Comparison of ENCODE assay signal across 8 mouse cellular contexts in the genomic region with DNA sequence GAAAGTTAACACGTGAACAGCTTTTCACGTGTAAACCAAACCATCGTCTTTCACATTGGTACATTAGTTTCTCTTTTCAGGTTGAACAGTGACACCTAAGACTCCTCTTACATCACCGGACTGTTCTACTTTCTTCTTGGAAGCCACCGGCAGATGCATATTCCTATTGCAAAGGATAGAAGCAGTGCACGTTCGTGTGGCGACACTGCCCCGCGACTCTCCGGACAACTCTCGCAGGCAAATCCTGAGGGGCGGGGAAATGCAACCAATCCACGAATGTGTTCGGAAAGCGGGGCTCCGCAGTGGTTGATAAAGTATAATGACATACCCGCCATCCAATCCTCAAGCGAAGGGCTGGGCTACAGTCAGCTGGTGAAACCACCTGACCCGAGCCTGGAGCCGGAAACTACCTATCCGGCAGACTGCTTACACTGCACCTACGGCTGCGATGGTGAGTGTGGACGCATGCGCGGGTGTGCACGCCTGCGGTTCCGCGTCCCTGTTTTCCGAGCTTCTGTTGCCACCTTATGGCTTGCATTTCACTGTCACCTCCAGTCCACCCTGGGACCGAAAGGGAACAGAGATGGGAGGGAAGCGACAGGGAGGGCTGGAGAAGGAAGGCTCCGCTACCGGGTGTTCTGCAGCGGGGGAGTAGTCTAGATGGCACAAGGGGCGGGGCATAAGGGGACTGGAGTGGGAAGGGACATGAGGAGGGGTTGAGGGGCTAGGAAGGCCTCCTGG. TPM values are rescaled to one million over a fixed set of nuclear protein-coding genes. Genes with fewer than 3 reads are reported as not detected.
DNase-seq lines count a peak whose midpoint lies in the region; ATAC-seq and TF ChIP-seq lines count a peak whose summit lies in the region.

Gene Lamtor4 (plus strand): TSS at position 130 of the 741 bp plus-strand sequence.

- TF ChIP-seq RAD21 in CH12.LX (IDR thresholded peaks at IDR 0.05; ENCODE audit: low read depth, low read length): peak; percentile 37

- TF ChIP-seq CTCF in CH12.LX (conservative IDR thresholded peaks at IDR 0.05 in 1 of 2, IDR thresholded peaks at IDR 0.05 in 1 of 2; ENCODE audit: low read depth in 2 of 2, low read length in 2 of 2): peak in 1 of 2 experiments; percentile 37; a peak in 2 of 4 replicates

- H3K27ac ChIP-seq in CH12.LX (ENCODE audit: insufficient read depth, low read depth): peak within 1 kb of the TSS; percentile 23; the same call in 1 of the 2 replicates
- 0 out of 2 replicates have a peak within 1 kb of the TSS, but pooled peaks have one; percentile 37 for H3K27ac ChIP-seq in forebrain, embryonic 11.5 days (ENCODE audit: low read depth, low read length)
- peak within 1 kb of the TSS; percentile 93 for H3K27ac ChIP-seq in heart, embryonic 16.5 days (ENCODE audit: low read length)
- H3K27ac ChIP-seq in liver, embryonic 15.5 days (replicated peaks): peak within 1 kb of the TSS; percentile 79
- peak within 1 kb of the TSS; percentile 42; the same call in 1 of the 2 replicates for H3K27ac ChIP-seq in neural tube, embryonic 12.5 days

- dilution Hi-C loops in CH12.LX (cut with MboI; ENCODE audit: extremely low pct_ligation_motif_present, extremely low pct_unique_long_range_greater_than_20kb, low sequenced_read_pairs): no loop called here

- under 1% methylated on average over 38 of the region's 38 CpGs for WGBS in forebrain, embryonic 11.5 days
- under 1% methylated on average over 38 of the region's 38 CpGs for WGBS in heart, embryonic 16.5 days
- WGBS in liver, embryonic 15.5 days (ENCODE audit: insufficient replicate concordance): under 1% methylated on average over 38 of the region's 38 CpGs
- WGBS in neural tube, embryonic 12.5 days: under 1% methylated on average over 38 of the region's 38 CpGs

- peak; percentile 97 for DNase-seq in CH12.LX (ENCODE audit: extremely low read depth)
- DNase-seq in c-Kit-positive CD71-positive TER-119-negative erythroid progenitor cells, embryonic 14.5 days (ENCODE audit: low read depth): peak; percentile 94
- peak; percentile 92 for DNase-seq in forebrain, embryonic 11.5 days (ENCODE audit: low spot score)
- DNase-seq in kidney, postnatal 36 days: peak; percentile 95 to 99
- peak; percentile 98 for DNase-seq in telencephalon, adult 2 months (ENCODE audit: low read depth, low spot score)

- in situ Hi-C loops in CH12.LX (cut with MboI; ENCODE audit: low pct_ligation_motif_present, low pct_unique_long_range_greater_than_20kb, low sequenced_read_pairs): no loop called here

- no peaks in the 10 kb centered on the region for H3K79me2 ChIP-seq in CH12.LX (replicated peaks; ENCODE audit: control insufficient read depth, extremely low read depth, insufficient read depth, poor library complexity, severe bottlenecking)

- peak; percentile 93 for TF ChIP-seq POLR2A in CH12.LX (IDR thresholded peaks at IDR 0.05; ENCODE audit: low read depth, low read length)

- no peaks in the 10 kb centered on the region for H3K27me3 ChIP-seq in CH12.LX (replicated peaks)
- H3K27me3 ChIP-seq in forebrain, embryonic 11.5 days (ENCODE audit: control insufficient read depth, insufficient read depth, low read length): no peaks in the 10 kb centered on the region
- no peaks in the 10 kb centered on the region for H3K27me3 ChIP-seq in heart, embryonic 16.5 days (ENCODE audit: control insufficient read depth, insufficient read depth, low read length)
- H3K27me3 ChIP-seq in liver, embryonic 15.5 days: no peaks in the 10 kb centered on the region
- H3K27me3 ChIP-seq in neural tube, embryonic 12.5 days (replicated peaks): no peaks in the 10 kb centered on the region

- H3K4me2 ChIP-seq in CH12.LX (ENCODE audit: insufficient read depth, low read depth, poor library complexity, severe bottlenecking): peak within 1 kb of the TSS; percentile 98
- peak within 1 kb of the TSS; percentile 65 for H3K4me2 ChIP-seq in forebrain, embryonic 11.5 days (ENCODE audit: low read depth, low read length, severe bottlenecking)
- peak within 1 kb of the TSS; percentile 80 for H3K4me2 ChIP-seq in heart, embryonic 16.5 days (ENCODE audit: low read depth, low read length)
- peak within 1 kb of the TSS; percentile 87 for H3K4me2 ChIP-seq in liver, embryonic 15.5 days
- peak within 1 kb of the TSS; percentile 81 for H3K4me2 ChIP-seq in neural tube, embryonic 12.5 days (replicated peaks)

- ATAC-seq in forebrain, embryonic 11.5 days (replicated peaks; ENCODE audit: low FRiP score): peak; percentile 100
- ATAC-seq in heart, embryonic 16.5 days (replicated peaks; ENCODE audit: extremely low read depth, insufficient read depth, low FRiP score): peak; percentile 100
- peak; percentile 99 for ATAC-seq in liver, embryonic 15.5 days (ENCODE audit: insufficient read depth)
- ATAC-seq in neural tube, embryonic 12.5 days (ENCODE audit: low FRiP score, low read depth): peak; percentile 100

- TF ChIP-seq EP300 in CH12.LX (IDR thresholded peaks at IDR 0.05; ENCODE audit: low read length): no peak

- peak within 1 kb of the TSS; percentile 64 to 88 (median 81) for H3K4me3 ChIP-seq in CH12.LX (replicated peaks in 1 of 3; ENCODE audit: low read depth in 2 of 3, low read length in 2 of 3, poor library complexity in 1 of 3)
- peak within 1 kb of the TSS; percentile 68 for H3K4me3 ChIP-seq in forebrain, embryonic 11.5 days (ENCODE audit: low read depth, low read length)
- peak within 1 kb of the TSS; percentile 91 for H3K4me3 ChIP-seq in heart, embryonic 16.5 days (ENCODE audit: low read length)
- H3K4me3 ChIP-seq in liver, embryonic 15.5 days (replicated peaks): peak within 1 kb of the TSS; percentile 82
- H3K4me3 ChIP-seq in neural tube, embryonic 12.5 days: peak within 1 kb of the TSS; percentile 63

- peaks cover 7 to 45% of the 10 kb centered on the region in 2 experiments; a peak in 3 of 4 replicates for H3K4me1 ChIP-seq in CH12.LX (ENCODE audit: control insufficient read depth in 1 of 2, insufficient read depth in 2 of 2)
- H3K4me1 ChIP-seq in forebrain, embryonic 11.5 days (replicated peaks; ENCODE audit: control insufficient read depth, insufficient read depth, low read length): peaks cover 3% of the 10 kb centered on the region
- H3K4me1 ChIP-seq in heart, embryonic 16.5 days (ENCODE audit: control insufficient read depth, insufficient read depth, low read length): peaks cover 17% of the 10 kb centered on the region
- H3K4me1 ChIP-seq in liver, embryonic 15.5 days (replicated peaks): peaks cover 55% of the 10 kb centered on the region
- peaks cover 15% of the 10 kb centered on the region for H3K4me1 ChIP-seq in neural tube, embryonic 12.5 days

- peaks cover 23 to 36% of the 10 kb centered on the region in 2 experiments for H3K36me3 ChIP-seq in CH12.LX (replicated peaks in 1 of 2; ENCODE audit: control insufficient read depth in 1 of 2, insufficient read depth in 1 of 2, low read length in 1 of 2)
- H3K36me3 ChIP-seq in forebrain, embryonic 11.5 days (ENCODE audit: control insufficient read depth, insufficient read depth, low read length): peaks cover 4% of the 10 kb centered on the region; the same call in 1 of the 2 replicates
- H3K36me3 ChIP-seq in heart, embryonic 16.5 days (ENCODE audit: control insufficient read depth, insufficient read depth): peaks cover 10% of the 10 kb centered on the region; the same call in 1 of the 2 replicates
- peaks cover 25% of the 10 kb centered on the region for H3K36me3 ChIP-seq in liver, embryonic 15.5 days (replicated peaks)
- peaks cover 26% of the 10 kb centered on the region for H3K36me3 ChIP-seq in neural tube, embryonic 12.5 days

- H3K9ac ChIP-seq in CH12.LX (ENCODE audit: insufficient read depth, low read depth): peak within 1 kb of the TSS; percentile 77
- peak within 1 kb of the TSS; percentile 61 for H3K9ac ChIP-seq in forebrain, embryonic 11.5 days (ENCODE audit: low read length)
- H3K9ac ChIP-seq in heart, embryonic 16.5 days (ENCODE audit: low read length): peak within 1 kb of the TSS; percentile 87
- H3K9ac ChIP-seq in liver, embryonic 15.5 days: peak within 1 kb of the TSS; percentile 71
- peak within 1 kb of the TSS; percentile 69 for H3K9ac ChIP-seq in neural tube, embryonic 12.5 days

- peaks cover 2% of the 10 kb centered on the region for H3K9me3 ChIP-seq in CH12.LX (replicated peaks; ENCODE audit: low read length)
- H3K9me3 ChIP-seq in forebrain, embryonic 11.5 days (ENCODE audit: control insufficient read depth, low read length): no peaks in the 10 kb centered on the region
- H3K9me3 ChIP-seq in heart, embryonic 16.5 days (replicated peaks; ENCODE audit: control insufficient read depth, low read length): no peaks in the 10 kb centered on the region; the same call in 1 of the 2 replicates
- H3K9me3 ChIP-seq in liver, embryonic 15.5 days (replicated peaks): no peaks in the 10 kb centered on the region
- no peaks in the 10 kb centered on the region for H3K9me3 ChIP-seq in neural tube, embryonic 12.5 days

TF ChIP-seq in CH12.LX, 34 proteins besides CTCF, POLR2A, EP300 and RAD21 (continues in another document):
- peak; percentile 81 for TF ChIP-seq ZMIZ1 (IDR thresholded peaks at IDR 0.05; ENCODE audit: low read depth, low read length)
- TF ChIP-seq HCFC1 (IDR thresholded peaks at IDR 0.05; ENCODE audit: low read depth, low read length): peak; percentile 78
- peak; percentile 94 for TF ChIP-seq BHLHE40 (IDR thresholded peaks at IDR 0.05; ENCODE audit: low read depth, low read length)
- TF ChIP-seq CHD1 (IDR thresholded peaks at IDR 0.05; ENCODE audit: low read depth, low read length): 0 out of 2 replicates have a peak, but pooled peaks have one; percentile 31
- peak; percentile 87 for TF ChIP-seq MAX (IDR thresholded peaks at IDR 0.05; ENCODE audit: low read length)
- TF ChIP-seq ZKSCAN1 (IDR thresholded peaks at IDR 0.05; ENCODE audit: borderline replicate concordance, low read depth, low read length): no peak
- peak; percentile 88 for TF ChIP-seq TCF12 (IDR thresholded peaks at IDR 0.05; ENCODE audit: low read depth, low read length)
- no peak for TF ChIP-seq E2F4 (IDR thresholded peaks at IDR 0.05; ENCODE audit: insufficient replicate concordance, low read depth, low read length)
- TF ChIP-seq SIN3A (IDR thresholded peaks at IDR 0.05; ENCODE audit: low read length): peak; percentile 94
- TF ChIP-seq MXI1 (IDR thresholded peaks at IDR 0.05; ENCODE audit: low read depth, low read length): peak; percentile 92
- TF ChIP-seq MAZ (IDR thresholded peaks at IDR 0.05; ENCODE audit: low read depth, low read length): no peak
- peak; percentile 80 for TF ChIP-seq TBP (conservative IDR thresholded peaks at IDR 0.05; ENCODE audit: low read depth, low read length)

RNA-seq across cellular contexts. Expression of gene Lamtor4, which starts in this region (rescaled TPM):
- total RNA-seq in CH12.LX (2012; rRNA removed) (42.0 and 44.0 TPM in 2 replicates), CH12.LX (2014; rRNA removed) (40.1 and 40.3 TPM in 2 replicates)
- polyA plus RNA-seq in CH12.LX (2012; ENCODE audit: insufficient read length, low read depth): 24.5 and 35.5 TPM in 2 replicates
- polyA plus RNA-seq in forebrain, embryonic 11.5 days (2014; fragmentation: Nextera tagmentation; extraction: Ambion mirVana): 38.6 and 39.9 TPM in 2 replicates
- polyA plus RNA-seq in heart, embryonic 16.5 days (2015; fragmentation: Nextera tagmentation; extraction: Ambion mirVana): 71.9 and 79.3 TPM in 2 replicates
- polyA plus RNA-seq in liver, embryonic 15.5 days (2015; fragmentation: Nextera tagmentation; extraction: Ambion mirVana): 35.3 and 36.0 TPM in 2 replicates
- 66.4 and 67.2 TPM in 2 replicates for polyA plus RNA-seq in neural tube, embryonic 12.5 days (2016; fragmentation: Nextera tagmentation; extraction: Ambion mirVana)

Comparison
In these comparisons a context has a peak if more than half of its experiments do, and no peak if none do; other contexts are left out.
1. Peak in every context shown above with its lines: DNase-seq, ATAC-seq, H3K4me3 ChIP-seq and H3K27ac ChIP-seq.
2. H3K27ac ChIP-seq: peak in every context shown above with its lines; median percentile 93 in heart, embryonic 16.5 days; 79 in liver, embryonic 15.5 days; 42 in neural tube, embryonic 12.5 days; 37 in forebrain, embryonic 11.5 days; 23 in CH12.LX.